Mouse (Mus musculus) MEL (cell line): ENCODE measurements around the gene Runx1. TPM values are rescaled to one million over a fixed set of nuclear protein-coding genes. Genes with fewer than 3 reads are reported as not detected.

ENCODE experiments used
- DNase-seq: peaks from one replicate; pipeline ENCODE4 v3.0.0; 2011; ENCODE audit warnings: low read depth, low spot score
- H3K27ac ChIP-seq: 2 replicates; pipeline ENCODE4 v1.5.1; 2012; ENCODE audit warnings: low read depth, mild to moderate bottlenecking, control low read depth, low read length, moderate library complexity; ENCODE audit not compliant: control insufficient read depth
- H3K27me3 ChIP-seq, 2 experiments: fragments of 150-350 bp in 1 of 2; sonication (generic) in 1 of 2; 2 replicates each; pipeline ENCODE4 v1.6.1; 2012; ENCODE audit warnings: low read length in 2 of 2, mild to moderate bottlenecking in 2 of 2, improper control_type of control experiment in 1 of 2, moderate library complexity in 1 of 2; ENCODE audit not compliant: insufficient read depth in 2 of 2, control insufficient read depth in 1 of 2
- H3K36me3 ChIP-seq, 2 experiments: 2 replicates each; pipeline ENCODE4 v1.6.1; 2012 to 2014; ENCODE audit warnings: low read length in 2 of 2, improper control_type of control experiment in 1 of 2, inconsistent platforms in 1 of 2, mild to moderate bottlenecking in 1 of 2; ENCODE audit not compliant: insufficient read depth in 2 of 2, control insufficient read depth in 1 of 2
- H3K4me1 ChIP-seq, 2 experiments: fragments of 150-350 bp in 1 of 2; sonication (generic) in 1 of 2; 2 replicates each; pipeline ENCODE4 v1.6.1; 2012; ENCODE audit warnings: low read length in 2 of 2, improper control_type of control experiment in 1 of 2, mild to moderate bottlenecking in 1 of 2; ENCODE audit not compliant: insufficient read depth in 2 of 2, control insufficient read depth in 1 of 2
- H3K4me3 ChIP-seq, 2 experiments: fragments of 150-350 bp in 1 of 2; sonication (generic) in 1 of 2; 2 replicates each; pipeline ENCODE4 v1.5.1; 2012; ENCODE audit warnings: low read depth in 2 of 2, low read length in 2 of 2, mild to moderate bottlenecking in 2 of 2, moderate library complexity in 2 of 2, control low read depth in 1 of 2, improper control_type of control experiment in 1 of 2; ENCODE audit not compliant: control insufficient read depth in 1 of 2, insufficient read depth in 1 of 2
- H3K79me2 ChIP-seq: 2 replicates; pipeline ENCODE4 v1.6.1; 2012; ENCODE audit warnings: mild to moderate bottlenecking, low read length, moderate library complexity; ENCODE audit not compliant: control insufficient read depth, poor library complexity, insufficient read depth
- H3K9ac ChIP-seq: 2 replicates; pipeline ENCODE4 v1.6.1; 2012; ENCODE audit warnings: low read depth, mild to moderate bottlenecking, control low read depth, low read length, moderate library complexity; ENCODE audit not compliant: control insufficient read depth, poor library complexity, severe bottlenecking
- H3K9me3 ChIP-seq: fragments of 150-350 bp; sonication (generic); replicated peaks from 2 replicates; pipeline ENCODE4 v1.6.1; 2012; ENCODE audit warnings: mild to moderate bottlenecking, low read length, improper control_type of control experiment, moderate library complexity; ENCODE audit not compliant: insufficient read depth
- CHD1 ChIP-seq: IDR thresholded peaks from 2 replicates; pipeline ENCODE4 v1.6.1; 2012; ENCODE audit warnings: low read depth, mild to moderate bottlenecking, inconsistent platforms, low read length, improper control_type of control experiment
- CHD2 ChIP-seq: IDR thresholded peaks from 2 replicates; pipeline ENCODE4 v1.6.1; 2011; ENCODE audit warnings: low read length, improper control_type of control experiment
- ELF1 ChIP-seq: IDR thresholded peaks from 2 replicates; pipeline ENCODE4 v1.6.1; 2014; ENCODE audit warnings: low read depth, mild to moderate bottlenecking, inconsistent platforms, low read length, improper control_type of control experiment, moderate library complexity
- EP300 ChIP-seq, 2 experiments: IDR thresholded peaks; 2 replicates each; pipeline ENCODE4 v1.6.1; 2011; ENCODE audit warnings: improper control_type of control experiment in 2 of 2, low read length in 2 of 2, low read depth in 1 of 2, mild to moderate bottlenecking in 1 of 2
- GATA1 ChIP-seq: IDR thresholded peaks from 2 replicates; pipeline ENCODE4 v1.6.1; 2011; ENCODE audit warnings: low read depth, low read length, improper control_type of control experiment
- HCFC1 ChIP-seq: IDR thresholded peaks from 2 replicates; pipeline ENCODE4 v1.6.1; 2012; ENCODE audit warnings: low read depth, mild to moderate bottlenecking, inconsistent platforms, low read length, improper control_type of control experiment, moderate library complexity
- JUND ChIP-seq: IDR thresholded peaks from 2 replicates; pipeline ENCODE4 v1.6.1; 2011; ENCODE audit warnings: low read depth, mild to moderate bottlenecking, improper control_type of control experiment, low read length
- KAT2A ChIP-seq: conservative IDR thresholded peaks from 2 replicates; pipeline ENCODE4 v1.6.1; 2012; ENCODE audit warnings: low read depth, low read length, improper control_type of control experiment, inconsistent platforms
- MAFK ChIP-seq: IDR thresholded peaks from 2 replicates; pipeline ENCODE4 v1.6.1; 2011; ENCODE audit warnings: low read depth, mild to moderate bottlenecking, low read length, improper control_type of control experiment, borderline replicate concordance
- MAZ ChIP-seq: IDR thresholded peaks from 2 replicates; pipeline ENCODE4 v1.6.1; 2012; ENCODE audit warnings: low read depth, mild to moderate bottlenecking, inconsistent platforms, low read length, improper control_type of control experiment
- MXI1 ChIP-seq: IDR thresholded peaks from 2 replicates; pipeline ENCODE4 v1.6.1; 2011; ENCODE audit warnings: mild to moderate bottlenecking, low read depth, low read length, improper control_type of control experiment
- MYC ChIP-seq: IDR thresholded peaks from 2 replicates; pipeline ENCODE4 v1.6.1; 2011; ENCODE audit warnings: low read depth, mild to moderate bottlenecking, low read length, improper control_type of control experiment, moderate library complexity
- NRF1 ChIP-seq: IDR thresholded peaks from 2 replicates; pipeline ENCODE4 v1.6.1; 2014; ENCODE audit warnings: low read depth, mild to moderate bottlenecking, inconsistent platforms, low read length, improper control_type of control experiment, moderate library complexity; ENCODE audit not compliant: poor library complexity, insufficient read depth, severe bottlenecking
- POLR2A ChIP-seq, 2 experiments: IDR thresholded peaks; 2 replicates each; pipeline ENCODE4 v1.6.1; 2011 to 2012; ENCODE audit warnings: low read length in 2 of 2, mild to moderate bottlenecking in 2 of 2, control low read depth in 1 of 2, improper control_type of control experiment in 1 of 2, low read depth in 1 of 2, moderate library complexity in 1 of 2; ENCODE audit not compliant: control insufficient read depth in 1 of 2, insufficient read depth in 1 of 2, poor library complexity in 1 of 2
- POLR2AphosphoS2 ChIP-seq: IDR thresholded peaks from 2 replicates; pipeline ENCODE4 v1.6.1; 2011; ENCODE audit warnings: low read length, improper control_type of control experiment
- RCOR1 ChIP-seq: IDR thresholded peaks from 2 replicates; pipeline ENCODE4 v1.6.1; 2012; ENCODE audit warnings: low read depth, mild to moderate bottlenecking, inconsistent platforms, low read length, improper control_type of control experiment
- SMC3 ChIP-seq: IDR thresholded peaks from 2 replicates; pipeline ENCODE4 v1.6.1; 2011; ENCODE audit warnings: low read depth, low read length, improper control_type of control experiment
- TAL1 ChIP-seq: IDR thresholded peaks from 2 replicates; pipeline ENCODE4 v1.6.1; 2012; ENCODE audit warnings: mild to moderate bottlenecking, inconsistent platforms, low read length, moderate library complexity, mixed read lengths
- TBP ChIP-seq: IDR thresholded peaks from 2 replicates; pipeline ENCODE4 v1.8.0; 2011; ENCODE audit warnings: low read depth, low read length, improper control_type of control experiment
- TCF12 ChIP-seq: IDR thresholded peaks from 2 replicates; pipeline ENCODE4 v1.6.1; 2014; ENCODE audit warnings: low read depth, mild to moderate bottlenecking, inconsistent platforms, low read length, improper control_type of control experiment, moderate library complexity
- ZC3H11A ChIP-seq: IDR thresholded peaks from 2 replicates; pipeline ENCODE4 v1.6.1; 2012; ENCODE audit warnings: low read depth, mild to moderate bottlenecking, inconsistent platforms, low read length, improper control_type of control experiment
- ZNF384 ChIP-seq: IDR thresholded peaks from 2 replicates; pipeline ENCODE4 v1.6.1; 2012; ENCODE audit warnings: low read depth, mild to moderate bottlenecking, inconsistent platforms, low read length, improper control_type of control experiment
- polyA plus RNA-seq, 2 experiments: library from polyadenylated mRNA; stranded (reverse) in 1 of 2; unstranded in 1 of 2; fragments of >175 nt in 1 of 2; fragments of >200 nt in 1 of 2; gene quantifications; 2 replicates each; pipeline versions ENCODE4 v1.2.1 to v1.2.4; 2012; ENCODE audit warnings: low replicate concordance in 2 of 2, low read depth in 1 of 2; ENCODE audit not compliant: insufficient read length in 2 of 2, insufficient read depth in 1 of 2, missing spikeins in 1 of 2
- total RNA-seq: library from RNA; depleted of rRNA; stranded (reverse); fragments of 300-350 nt; gene quantifications from 2 replicates; pipeline ENCODE4 v1.2.3, GENCODE M21; 2012

Gene Runx1
- total and polyA plus RNA-seq, 3 experiments, result 14.3 to 23.5 TPM; not detected in 1

DNA sequence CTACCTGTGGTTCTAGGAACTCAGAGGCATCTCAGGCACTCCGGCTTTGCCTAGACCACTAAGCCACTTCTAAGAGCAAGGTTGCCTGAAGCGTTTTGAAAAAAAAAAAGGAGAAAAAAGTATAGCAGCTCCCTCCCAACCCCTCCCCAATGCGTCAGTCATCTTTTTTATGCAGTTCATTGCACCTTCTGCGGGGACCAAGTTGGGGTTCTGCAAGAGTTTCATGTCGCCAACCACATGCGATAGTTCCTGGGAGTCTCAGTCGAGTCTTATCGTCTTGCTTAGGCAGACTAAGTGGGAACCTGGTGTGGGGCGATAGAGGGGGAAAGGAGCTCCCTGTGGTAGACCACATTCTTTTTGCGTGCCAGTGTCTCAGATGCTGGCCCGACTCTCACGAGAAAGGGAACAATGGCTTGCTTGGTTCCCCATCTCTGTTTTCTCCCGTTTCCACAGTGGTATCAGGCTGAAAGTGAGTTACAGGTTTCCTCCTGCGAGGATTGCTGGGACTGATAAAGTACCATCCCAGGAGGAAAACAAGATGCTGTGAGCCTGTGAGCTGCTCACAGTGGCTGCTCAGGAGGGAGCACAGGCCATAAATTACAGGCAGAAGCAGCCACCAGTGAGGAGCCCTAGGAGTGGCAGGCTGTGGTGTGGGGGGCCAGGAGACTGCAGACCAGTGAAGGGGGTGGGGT lies 3.9 kb downstream of the Runx1 start (continued):
- TF ChIP-seq JUND (no peak), MYC (peak; percentile 88), GATA1 (peak; percentile 90), ZC3H11A (no peak)

DNA sequence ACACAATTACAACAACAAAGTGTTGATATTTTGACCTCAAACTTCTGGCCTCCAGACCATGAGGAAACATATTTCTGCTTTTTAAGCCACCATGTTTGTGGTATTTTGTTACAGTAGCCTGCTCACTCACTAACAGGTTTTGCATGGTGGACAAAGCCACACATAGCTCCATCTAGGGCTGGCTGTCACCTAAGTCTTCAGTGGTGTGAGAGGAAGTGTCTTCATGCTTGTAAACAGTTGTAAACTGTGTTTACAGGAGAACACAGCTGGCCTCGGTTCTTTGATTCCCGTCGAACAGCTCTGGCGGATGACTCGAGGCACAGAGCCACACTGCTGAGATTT lies 4.4 kb downstream of the Runx1 start:
- TF ChIP-seq CHD2 (no peak), GATA1 (no peak), CHD1 (no peak), MAZ (no peak), ELF1 (no peak), NRF1 (no peak), TBP (no peak), HCFC1 (no peak), TCF12 (no peak), MAFK (no peak), POLR2AphosphoS2 (no peak), MXI1 (no peak), MYC (no peak), RCOR1 (no peak), EP300 (IDR thresholded peaks at IDR 0.05; ENCODE audit: low read depth in 1 of 2, low read length in 2 of 2) (no peak), KAT2A (no peak), ZNF384 (no peak), POLR2A (IDR thresholded peaks at IDR 0.05; ENCODE audit: control insufficient read depth in 1 of 2, insufficient read depth in 1 of 2, low read depth in 1 of 2, low read length in 2 of 2, poor library complexity in 1 of 2) (no peak), TAL1 (no peak), SMC3 (no peak)
- H3K9ac ChIP-seq, result peak overlapping the region; percentile 37
- peak overlapping the region; percentile 92 for H3K27ac ChIP-seq

More for the DNA sequence above, 4.4 kb downstream of the Runx1 start:
- peaks cover 6 to 47% of the 10 kb centered on the region in 2 experiments; a peak in 3 of 4 replicates for H3K36me3 ChIP-seq
- no peaks in the 10 kb centered on the region for H3K9me3 ChIP-seq
- peaks cover 4 to 55% of the 10 kb centered on the region in 2 experiments for H3K4me1 ChIP-seq
- DNase-seq, result no peak
- no peaks in the 10 kb centered on the region for H3K27me3 ChIP-seq
- H3K4me3 ChIP-seq, result 0 out of 4 replicates have a peak overlapping the region, but pooled peaks of 1 of the 2 experiments have one; percentile 3
- peaks cover 68% of the 10 kb centered on the region for H3K79me2 ChIP-seq
